Mouse (Mus musculus) embryonic facial prominence, embryonic 12.5 days (tissue): ENCODE measurements around the gene Sgpp2. TPM values are rescaled to one million over a fixed set of nuclear protein-coding genes. Genes with fewer than 3 reads are reported as not detected.

Source experiments
- ATAC-seq: fragments of 200-750 bp; cut with Nextera tagmentation; 2 replicates; pipeline ENCODE4 v1.8.0; 2017; ENCODE audit not compliant: insufficient number of reproducible peaks, insufficient read depth, low FRiP score, low TSS enrichment
- H3K27ac ChIP-seq: fragments of 300-500 bp; sonication (generic); 2 replicates; pipeline ENCODE4 v1.5.1; 2016; ENCODE audit warnings: mild to moderate bottlenecking
- H3K27me3 ChIP-seq: fragments of 300-500 bp; sonication (generic); 2 replicates; pipeline ENCODE4 v1.6.1; 2016; ENCODE audit warnings: mild to moderate bottlenecking, moderate library complexity
- H3K36me3 ChIP-seq: fragments of 300-500 bp; sonication (generic); 2 replicates; pipeline ENCODE4 v1.6.1; 2016; ENCODE audit warnings: mild to moderate bottlenecking
- H3K4me1 ChIP-seq: fragments of 300-500 bp; sonication (generic); 2 replicates; pipeline ENCODE4 v1.6.1; 2016
- H3K4me2 ChIP-seq: fragments of 300-500 bp; sonication (generic); replicated peaks from 2 replicates; pipeline ENCODE4 v1.6.1; 2016; ENCODE audit warnings: mild to moderate bottlenecking, moderate library complexity
- H3K4me3 ChIP-seq: fragments of 300-500 bp; sonication (generic); 2 replicates; pipeline ENCODE4 v1.5.1; 2016; ENCODE audit warnings: mild to moderate bottlenecking
- H3K9ac ChIP-seq: fragments of 300-500 bp; sonication (generic); 2 replicates; pipeline ENCODE4 v1.6.1; 2016; ENCODE audit warnings: mild to moderate bottlenecking, moderate library complexity
- H3K9me3 ChIP-seq: fragments of 300-500 bp; sonication (generic); 2 replicates; pipeline ENCODE4 v1.6.1; 2016; ENCODE audit warnings: mild to moderate bottlenecking, moderate library complexity
- WGBS: fragments of 180-500 bp; shearing (Covaris S2); methylation state at CpG from one replicate; pipeline ENCODE4 v1.1.7; 2016; 5-methylcytosine and 5-hydroxymethylcytosine counted together
- polyA plus RNA-seq: library from polyadenylated mRNA; unstranded; fragments of >200 nt; fragmentation: Nextera tagmentation; extraction: Ambion mirVana; gene quantifications from 2 replicates; pipeline ENCODE4 v1.2.1, GENCODE M21; 2016

The Sgpp2 gene
- polyA plus RNA-seq, 1 experiment from 2014 or later: 4.2 TPM

- Histone ChIP-seq H3K4me2 (no peak overlapping the region), H3K4me3 (no peak overlapping the region), H3K27me3 (no peaks in the 10 kb centered on the region), H3K9ac (no peak overlapping the region), H3K36me3 (no peaks in the 10 kb centered on the region), H3K4me1 (no peaks in the 10 kb centered on the region), H3K27ac (no peak overlapping the region), H3K9me3 (no peaks in the 10 kb centered on the region)
- WGBS: 87% methylated on average over 5 of the region's 5 CpGs
- ATAC-seq: no peak
Measured at GRCm38 (mm10) chr1:78373836-78374235, 63.7 kb downstream of the Sgpp2 start.

- Histone ChIP-seq H3K27ac (no peak overlapping the region), H3K4me1 (no peaks in the 10 kb centered on the region), H3K27me3 (no peaks in the 10 kb centered on the region), H3K9ac (no peak overlapping the region), H3K9me3 (no peaks in the 10 kb centered on the region), H3K4me3 (no peak overlapping the region), H3K36me3 (no peaks in the 10 kb centered on the region), H3K4me2 (no peak overlapping the region)
- 92% methylated on average over 3 of the region's 3 CpGs for WGBS
- no peak for ATAC-seq
Measured at GRCm38 (mm10) chr1:78375058-78375457, 64.9 kb downstream of the Sgpp2 start.

- H3K4me2 ChIP-seq: no peak overlapping the region
- no peaks in the 10 kb centered on the region for H3K36me3 ChIP-seq
- 92% methylated on average over 4 of the region's 4 CpGs for WGBS
- ATAC-seq: no peak
- no peak overlapping the region for H3K9ac ChIP-seq
- H3K4me3 ChIP-seq: no peak overlapping the region
- no peaks in the 10 kb centered on the region for H3K27me3 ChIP-seq
- H3K4me1 ChIP-seq: no peaks in the 10 kb centered on the region
- H3K9me3 ChIP-seq: no peaks in the 10 kb centered on the region
- no peak overlapping the region for H3K27ac ChIP-seq
Measured at GRCm38 (mm10) chr1:78380950-78381349, 70.8 kb downstream of the Sgpp2 start.

- Histone ChIP-seq H3K4me2 (no peak overlapping the region), H3K27me3 (no peaks in the 10 kb centered on the region), H3K27ac (no peak overlapping the region), H3K4me1 (no peaks in the 10 kb centered on the region), H3K9ac (no peak overlapping the region), H3K36me3 (no peaks in the 10 kb centered on the region), H3K9me3 (no peaks in the 10 kb centered on the region), H3K4me3 (no peak overlapping the region)
- 37% methylated on average over 4 of the region's 4 CpGs for WGBS
- ATAC-seq: no peak
Measured at GRCm38 (mm10) chr1:78387854-78388253, 77.7 kb downstream of the Sgpp2 start.

DNA sequence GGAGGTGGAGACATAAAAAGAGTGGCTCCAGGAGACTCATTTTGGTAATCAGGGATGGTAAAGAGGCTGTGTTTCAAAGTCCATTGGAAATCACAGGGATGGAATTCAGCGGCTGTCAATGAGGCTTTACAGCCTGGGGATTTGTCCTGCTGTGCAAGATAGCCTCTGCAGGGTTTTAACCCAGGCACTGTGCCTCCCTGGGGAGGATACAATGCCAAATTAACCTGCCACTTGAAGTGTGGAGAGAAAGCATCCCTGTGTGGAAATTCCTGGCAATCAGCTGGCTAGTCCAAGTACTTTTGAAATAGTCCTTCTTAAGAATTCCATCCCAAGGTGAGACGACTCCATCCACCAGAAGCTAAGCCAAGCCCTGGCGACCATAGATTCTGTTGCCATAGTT lies 78.7 kb downstream of the Sgpp2 start:
- H3K27ac ChIP-seq: no peak overlapping the region
- no peaks in the 10 kb centered on the region for H3K9me3 ChIP-seq
- no peak overlapping the region for H3K4me2 ChIP-seq
- WGBS: 17% methylated on average over 3 of the region's 3 CpGs
- H3K4me1 ChIP-seq: no peaks in the 10 kb centered on the region
- no peak for ATAC-seq
- no peaks in the 10 kb centered on the region for H3K36me3 ChIP-seq
- no peak overlapping the region for H3K9ac ChIP-seq
- no peak overlapping the region for H3K4me3 ChIP-seq
- H3K27me3 ChIP-seq: no peaks in the 10 kb centered on the region

- Histone ChIP-seq H3K4me2 (no peak overlapping the region), H3K9ac (no peak overlapping the region), H3K4me1 (peaks cover 10% of the 10 kb centered on the region), H3K27me3 (no peaks in the 10 kb centered on the region), H3K9me3 (no peaks in the 10 kb centered on the region), H3K27ac (peak overlapping the region; percentile 72), H3K36me3 (no peaks in the 10 kb centered on the region), H3K4me3 (no peak overlapping the region)
- WGBS: 58% methylated on average over 8 of the region's 8 CpGs
- ATAC-seq: no peak
Measured at GRCm38 (mm10) chr1:78395191-78395735, 85.1 kb downstream of the Sgpp2 start.

GRCm38 (mm10) chr1:78395737-78396136 lies 85.6 kb downstream of the Sgpp2 start:
- ATAC-seq: peak; percentile 72; the same call in 1 of the 2 replicates
- no peak overlapping the region for H3K4me3 ChIP-seq
- H3K9ac ChIP-seq: no peak overlapping the region
- no peaks in the 10 kb centered on the region for H3K27me3 ChIP-seq
- no peaks in the 10 kb centered on the region for H3K9me3 ChIP-seq
- WGBS: 32% methylated on average over 6 of the region's 6 CpGs
- H3K4me2 ChIP-seq: no peak overlapping the region
- H3K27ac ChIP-seq: peak overlapping the region; percentile 72
- H3K36me3 ChIP-seq: no peaks in the 10 kb centered on the region
- peaks cover 10% of the 10 kb centered on the region for H3K4me1 ChIP-seq

GRCm38 (mm10) chr1:78396320-78396913 lies 86.3 kb downstream of the Sgpp2 start:
- Histone ChIP-seq H3K9me3 (no peaks in the 10 kb centered on the region), H3K9ac (no peak overlapping the region), H3K4me2 (no peak overlapping the region), H3K27me3 (no peaks in the 10 kb centered on the region), H3K27ac (peak overlapping the region; percentile 24; the same call in 1 of the 2 replicates), H3K4me1 (peaks cover 10% of the 10 kb centered on the region), H3K4me3 (no peak overlapping the region), H3K36me3 (no peaks in the 10 kb centered on the region)
- 40% methylated on average over 8 of the region's 8 CpGs for WGBS
- ATAC-seq: no peak

GRCm38 (mm10) chr1:78399755-78400154 lies 89.6 kb downstream of the Sgpp2 start:
- Histone ChIP-seq H3K4me1 (peaks cover 10% of the 10 kb centered on the region), H3K9me3 (no peaks in the 10 kb centered on the region), H3K9ac (no peak overlapping the region), H3K27me3 (no peaks in the 10 kb centered on the region), H3K4me2 (no peak overlapping the region), H3K27ac (no peak overlapping the region), H3K4me3 (no peak overlapping the region), H3K36me3 (no peaks in the 10 kb centered on the region)
- 80% methylated on average over 3 of the region's 3 CpGs for WGBS
- ATAC-seq: no peak

- H3K27me3 ChIP-seq: no peaks in the 10 kb centered on the region
- no peak overlapping the region for H3K4me2 ChIP-seq
- no peak overlapping the region for H3K9ac ChIP-seq
- H3K27ac ChIP-seq: no peak overlapping the region
- no peak for ATAC-seq
- 93% methylated on average over 4 of the region's 4 CpGs for whole genome bisulfite sequencing
- no peak overlapping the region for H3K4me3 ChIP-seq
- H3K36me3 ChIP-seq: no peaks in the 10 kb centered on the region
- H3K9me3 ChIP-seq: no peaks in the 10 kb centered on the region
- no peaks in the 10 kb centered on the region for H3K4me1 ChIP-seq
Measured at GRCm38 (mm10) chr1:78401413-78401812, 91.3 kb downstream of the Sgpp2 start.

- Histone ChIP-seq H3K36me3 (no peaks in the 10 kb centered on the region), H3K9me3 (no peaks in the 10 kb centered on the region), H3K27ac (no peak overlapping the region), H3K9ac (no peak overlapping the region), H3K4me3 (no peak overlapping the region), H3K4me2 (no peak overlapping the region), H3K4me1 (no peaks in the 10 kb centered on the region), H3K27me3 (no peaks in the 10 kb centered on the region)
- no peak for ATAC-seq
- 80% methylated on average over 2 of the region's 2 CpGs for WGBS
Measured at GRCm38 (mm10) chr1:78409396-78409795, 99.3 kb downstream of the Sgpp2 start.

DNA sequence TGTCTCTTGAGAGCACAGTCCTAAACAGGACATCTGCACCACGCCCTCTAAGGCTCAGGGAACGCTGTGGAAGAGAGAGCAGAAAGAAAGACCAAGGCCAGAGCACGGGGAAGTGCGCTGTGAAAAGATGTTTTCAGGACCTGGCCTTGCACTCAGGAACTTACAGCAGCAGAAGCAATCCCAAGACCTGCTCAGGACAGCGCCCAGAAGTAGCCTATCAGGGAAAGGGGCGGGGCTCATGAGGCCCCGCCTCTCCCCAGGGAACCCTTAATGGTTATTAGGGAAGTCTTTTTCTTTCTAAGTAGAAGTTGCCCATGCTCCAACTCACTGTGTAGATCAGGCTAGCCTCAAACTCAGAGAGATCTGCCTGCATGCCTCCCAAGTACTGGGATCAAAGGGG lies 102.5 kb downstream of the Sgpp2 start:
- ATAC-seq: no peak
- Histone ChIP-seq H3K4me2 (no peak overlapping the region), H3K4me3 (no peak overlapping the region), H3K36me3 (no peaks in the 10 kb centered on the region), H3K27me3 (no peaks in the 10 kb centered on the region), H3K4me1 (no peaks in the 10 kb centered on the region), H3K27ac (no peak overlapping the region), H3K9ac (no peak overlapping the region), H3K9me3 (no peaks in the 10 kb centered on the region)
- 31% methylated on average over 7 of the region's 7 CpGs for WGBS
